In genomic region chr4:134730106-134730505, GRCm38 (mm10) we compare ENCODE assay signal across 8 mouse cellular contexts. TPM values are rescaled to one million over a fixed set of nuclear protein-coding genes. Genes with fewer than 3 reads are reported as not detected.
A peak's percentile ranks its signal among the peaks of the same experiment; 100 is the strongest.
DNase-seq lines count a peak whose midpoint lies in the region; ATAC-seq and TF ChIP-seq lines count a peak whose summit lies in the region.

No protein-coding gene starts in this region.

- 6% methylated on average over 8 of the region's 8 CpGs for WGBS in lung, postnatal 0 days
- 14% methylated on average over 8 of the region's 8 CpGs for WGBS in lung, adult 2 months
- 2% methylated on average over 8 of the region's 8 CpGs for WGBS in forebrain, embryonic 12.5 days
- 8% methylated on average over 8 of the region's 8 CpGs for WGBS in kidney, embryonic 15.5 days

- no peaks in the 10 kb centered on the region for H3K27me3 ChIP-seq in lung, postnatal 0 days (replicated peaks; ENCODE audit: insufficient read depth, low read length)
- H3K27me3 ChIP-seq in forebrain, embryonic 12.5 days = 0 out of 2 replicates have a peak, but pooled peaks cover 7% of the 10 kb centered on the region
- H3K27me3 ChIP-seq in kidney, embryonic 15.5 days = no peaks in the 10 kb centered on the region

- peaks cover 28% of the 10 kb centered on the region for H3K4me1 ChIP-seq in lung, postnatal 0 days (ENCODE audit: insufficient read depth, low read depth, low read length)
- peaks cover 8% of the 10 kb centered on the region for H3K4me1 ChIP-seq in lung, adult 2 months (ENCODE audit: control insufficient read depth, insufficient read depth, low read length)
- peaks cover 22% of the 10 kb centered on the region for H3K4me1 ChIP-seq in forebrain, embryonic 12.5 days
- H3K4me1 ChIP-seq in kidney, embryonic 15.5 days = peaks cover 35% of the 10 kb centered on the region

- no peaks in the 10 kb centered on the region for H3K36me3 ChIP-seq in lung, postnatal 0 days (ENCODE audit: insufficient read depth, low read length)
- no peaks in the 10 kb centered on the region for H3K36me3 ChIP-seq in forebrain, embryonic 12.5 days (replicated peaks)
- H3K36me3 ChIP-seq in kidney, embryonic 15.5 days = no peaks in the 10 kb centered on the region

- no peaks in the 10 kb centered on the region for H3K9me3 ChIP-seq in lung, postnatal 0 days (ENCODE audit: low read length)
- H3K9me3 ChIP-seq in forebrain, embryonic 12.5 days = no peaks in the 10 kb centered on the region
- no peaks in the 10 kb centered on the region for H3K9me3 ChIP-seq in kidney, embryonic 15.5 days (replicated peaks)

- TF ChIP-seq CTCF in lung, postnatal 0 days (IDR thresholded peaks at IDR 0.05) = no peak
- TF ChIP-seq CTCF in lung, adult 2 months (IDR thresholded peaks at IDR 0.05; ENCODE audit: insufficient read depth, low read length) = no peak

- TF ChIP-seq POLR2A in lung, adult 2 months (IDR thresholded peaks at IDR 0.05; ENCODE audit: borderline replicate concordance, extremely low read depth, low read depth, low read length) = no peak

- H3K4me2 ChIP-seq in lung, postnatal 0 days (replicated peaks; ENCODE audit: low read depth, low read length) = no peak overlapping the region
- H3K4me2 ChIP-seq in forebrain, embryonic 12.5 days = peak overlapping the region; percentile 24
- 0 out of 2 replicates have a peak overlapping the region, but pooled peaks have one; percentile 19 for H3K4me2 ChIP-seq in kidney, embryonic 15.5 days

- peak; percentile 79 for DNase-seq in lung, postnatal 0 days (ENCODE audit: low spot score)
- DNase-seq in lung, adult 2 months = no peak
- DNase-seq in layer of hippocampus, postnatal 36 days = no peak
- DNase-seq in cerebellum, postnatal 14 days = no peak

- TF ChIP-seq EP300 in lung, postnatal 0 days (IDR thresholded peaks at IDR 0.05) = no peak

- H3K4me3 ChIP-seq in lung, postnatal 0 days (ENCODE audit: low read depth, low read length) = no peak overlapping the region
- H3K4me3 ChIP-seq in lung, adult 2 months (replicated peaks; ENCODE audit: extremely low read depth, low read depth, low read length) = no peak overlapping the region
- H3K4me3 ChIP-seq in forebrain, embryonic 12.5 days (replicated peaks) = no peak overlapping the region
- H3K4me3 ChIP-seq in kidney, embryonic 15.5 days (replicated peaks) = no peak overlapping the region

- ATAC-seq in lung, postnatal 0 days = no peak
- peak; percentile 58; the same call in 1 of the 2 replicates for ATAC-seq in forebrain, embryonic 12.5 days (ENCODE audit: low FRiP score)
- ATAC-seq in kidney, embryonic 15.5 days (replicated peaks; ENCODE audit: low FRiP score) = no peak
- peak; percentile 27; the same call in 1 of the 2 replicates for ATAC-seq in neutrophil, adult 5-6 weeks (ENCODE audit: extremely low read depth, insufficient number of reproducible peaks, low FRiP score, poor library complexity, severe bottlenecking)
- ATAC-seq in inflammation-experienced regulatory T-cells, adult 6 months = no peak

- H3K9ac ChIP-seq in lung, postnatal 0 days (replicated peaks; ENCODE audit: low read depth) = no peak overlapping the region
- H3K9ac ChIP-seq in forebrain, embryonic 12.5 days = peak overlapping the region; percentile 33; the same call in 1 of the 2 replicates
- H3K9ac ChIP-seq in kidney, embryonic 15.5 days = no peak overlapping the region

- H3K27ac ChIP-seq in lung, postnatal 0 days (ENCODE audit: low read length) = no peak overlapping the region
- no peak overlapping the region for H3K27ac ChIP-seq in forebrain, embryonic 12.5 days
- H3K27ac ChIP-seq in kidney, embryonic 15.5 days = no peak overlapping the region

RNA-seq across cellular contexts. Expression of gene Man1c1, which starts 26.0 kb away (rescaled TPM):
- polyA plus RNA-seq in lung, postnatal 0 days (2015; fragmentation: Nextera tagmentation; extraction: Ambion mirVana) = 2.9 and 3.0 TPM in 2 replicates
- 14.5 and 15.7 TPM in 2 replicates for polyA plus RNA-seq in lung, adult 2 months (2012; rRNA removed)
- polyA plus RNA-seq in forebrain, embryonic 12.5 days (2016; fragmentation: Nextera tagmentation; extraction: Ambion mirVana) = 3.5 and 4.0 TPM in 2 replicates
- 4.3 and 5.1 TPM in 2 replicates for polyA plus RNA-seq in kidney, embryonic 15.5 days (2015; fragmentation: Nextera tagmentation; extraction: Ambion mirVana)
- 2.0 and 2.2 TPM in 2 replicates for total RNA-seq in neutrophil, adult 5-6 weeks (2017)
- total RNA-seq in layer of hippocampus, postnatal 36 days (2021) = 10 to 100 TPM; 21.6 to 23.8 TPM
- 1 to 10 TPM in 2 of 3 experiments, under 1 TPM in 1; 0.90 to 1.9 (median 1.1) TPM for polyA plus RNA-seq in inflammation-experienced regulatory T-cells, adult 6 months (2017; shearing (Covaris generic))

RNA-seq across cellular contexts. Expression of gene Ldlrap1, which starts 37.7 kb away (rescaled TPM):
- polyA plus RNA-seq in lung, postnatal 0 days (2015; fragmentation: Nextera tagmentation; extraction: Ambion mirVana) = 23.5 and 24.4 TPM in 2 replicates
- 23.3 and 30.6 TPM in 2 replicates for polyA plus RNA-seq in lung, adult 2 months (2012; rRNA removed)
- 5.1 and 5.9 TPM in 2 replicates for polyA plus RNA-seq in forebrain, embryonic 12.5 days (2016; fragmentation: Nextera tagmentation; extraction: Ambion mirVana)
- polyA plus RNA-seq in kidney, embryonic 15.5 days (2015; fragmentation: Nextera tagmentation; extraction: Ambion mirVana) = 19.3 and 23.6 TPM in 2 replicates
- total RNA-seq in neutrophil, adult 5-6 weeks (2017) = 25.7 and 27.0 TPM in 2 replicates
- total RNA-seq in layer of hippocampus, postnatal 36 days (2021) = 1 to 10 TPM; 1.8 to 2.7 TPM
- 10 to 100 TPM; 14.2 to 31.3 (median 24.4) TPM for polyA plus RNA-seq in inflammation-experienced regulatory T-cells, adult 6 months (2017; shearing (Covaris generic))

Comparison
In these comparisons a context has a peak if more than half of its experiments do, and no peak if none do; other contexts are left out.
1. ATAC-seq: peak in forebrain, embryonic 12.5 days (single experiment) and neutrophil, adult 5-6 weeks (single experiment); none in lung, postnatal 0 days (single experiment), kidney, embryonic 15.5 days (single experiment) and inflammation-experienced regulatory T-cells, adult 6 months (single experiment).